Mouse (Mus musculus): ENCODE data around the gene Ano4.

GRCm38 (mm10) chr10:89149166-89149565 is 195.4 kb downstream of the Ano4 start:
- TF ChIP-seq CTCF (conservative IDR thresholded peaks at IDR 0.05; ENCODE audit: low read length) (no peak), NANOG (IDR thresholded peaks at IDR 0.05; ENCODE audit: borderline replicate concordance, low read length) (no peak), POU5F1 (IDR thresholded peaks at IDR 0.05; ENCODE audit: borderline replicate concordance, low read length) (no peak)
